Mouse (Mus musculus) spleen, adult 10 weeks (tissue): ENCODE measurements around the gene Olfr1446. TPM values are rescaled to one million over a fixed set of nuclear protein-coding genes. Genes with fewer than 3 reads are reported as not detected.

Source experiments
- polyA plus RNA-seq: library from polyadenylated mRNA; stranded (reverse); fragments of 350-450 nt; fragmentation: Illumina TruSeq; extraction: RNeasy Lipid Tissue Mini Kit (QIAGEN cat#74804); gene quantifications from one replicate; pipeline ENCODE4 v1.2.3, GENCODE M21; 2015; ENCODE audit warnings: low replicate concordance; ENCODE audit not compliant: insufficient read depth

Gene Olfr1446
- not detected for polyA plus RNA-seq

GRCm38 (mm10) chr19:12893424-12893823 lies at the start of gene Olfr1446:
TSS of gene Olfr1446 (minus strand) at chr19:12893524.

GRCm38 (mm10) chr19:12930540-12930939 lies 37.2 kb upstream of the Olfr1446 start, which contains the start of gene Olfr1449:
TSS of gene Olfr1449 (plus strand) at chr19:12930840.

GRCm38 (mm10) chr19:12924319-12924718 lies 31.0 kb upstream of the Olfr1446 start, which contains the start of gene Olfr1448:
TSS of gene Olfr1448 (minus strand) at chr19:12924419.

GRCm38 (mm10) chr19:12903643-12904042 lies 10.3 kb upstream of the Olfr1446 start, which contains the start of gene Olfr1447:
TSS of gene Olfr1447 (minus strand) at chr19:12903743.

GRCm38 (mm10) chr19:12883555-12883954 lies 9.8 kb downstream of the Olfr1446 start, which contains the start of gene Olfr1445:
TSS of gene Olfr1445 (plus strand) at chr19:12883855.

GRCm38 (mm10) chr19:12856983-12857382 lies 36.3 kb downstream of the Olfr1446 start, which contains the start of gene Olfr1444:
TSS of gene Olfr1444 (plus strand) at chr19:12857283.

GRCm38 (mm10) chr19:12846382-12846781 lies 46.9 kb downstream of the Olfr1446 start, which contains the start of gene Gm5244:
TSS of gene Gm5244 (plus strand) at chr19:12846682.

Other genes with a start within 250 kb of the Olfr1446 start
- not detected for gene Olfr1442, start 223.1 kb downstream of the Olfr1446 start, polyA plus RNA-seq
- not detected for gene Olfr1443, start 215.4 kb downstream of the Olfr1446 start, polyA plus RNA-seq
- gene Keg1, start 197.7 kb downstream of the Olfr1446 start, polyA plus RNA-seq: not detected
- 3.0 TPM for gene Cntf, start 127.9 kb downstream of the Olfr1446 start, polyA plus RNA-seq
- 89.9 TPM for gene Zfp91, start 97.4 kb downstream of the Olfr1446 start, polyA plus RNA-seq
- 86.4 TPM for gene Lpxn, start 97.3 kb downstream of the Olfr1446 start, polyA plus RNA-seq
- gene Gm5244, start 46.8 kb downstream of the Olfr1446 start, polyA plus RNA-seq: 0.37 TPM
- 0.65 TPM for gene Olfr1444, start 36.2 kb downstream of the Olfr1446 start, polyA plus RNA-seq
- gene Olfr1445, start 9.7 kb downstream of the Olfr1446 start, polyA plus RNA-seq: not detected
- gene Olfr1447, start 10.2 kb upstream of the Olfr1446 start, polyA plus RNA-seq: not detected
- not detected for gene Olfr1448, start 30.9 kb upstream of the Olfr1446 start, polyA plus RNA-seq
- gene Olfr1449, start 37.3 kb upstream of the Olfr1446 start, polyA plus RNA-seq: not detected
- not detected for gene Olfr1450, start 56.7 kb upstream of the Olfr1446 start, polyA plus RNA-seq
- gene Olfr1451, start 101.5 kb upstream of the Olfr1446 start, polyA plus RNA-seq: not detected
- gene Olfr1453, start 134.8 kb upstream of the Olfr1446 start, polyA plus RNA-seq: not detected
- gene Olfr1454, start 167.1 kb upstream of the Olfr1446 start, polyA plus RNA-seq: not detected
- gene Olfr1457, start 204.4 kb upstream of the Olfr1446 start, polyA plus RNA-seq: not detected
- not detected for gene Olfr1458, start 213.3 kb upstream of the Olfr1446 start, polyA plus RNA-seq